Mouse (Mus musculus) liver, embryonic 14.5 days (tissue): ENCODE measurements at regions not wholly inside any gene's neighbourhood (a gene's known extent, or its start where the extent isn't known, plus 50 kb on each side); places are given as distances from the start of the nearest gene placed in this dataset.
"Not testable (repeated sequence)": the region's sequence is repeated elsewhere in the genome, so short reads cannot be mapped to it uniquely, and the experiment has no call there.

Experiments used
- CTCF ChIP-seq: IDR thresholded peaks from 2 replicates; pipeline ENCODE4 v1.5.1; 2016; ENCODE audit warnings: antibody characterized with exemption, low read depth, control low read depth
- EP300 ChIP-seq: IDR thresholded peaks from 2 replicates; pipeline ENCODE4 v1.6.1; 2016; ENCODE audit warnings: antibody characterized with exemption, low read depth

- TF ChIP-seq CTCF, result peak; percentile 52
- TF ChIP-seq EP300, result not testable (repeated sequence)
Observed at GRCm38 (mm10) chr7:36172511-36172910, 369.7 kb upstream of the Zfp507 start.
